In genomic region chr11:3648305-3648963, GRCm38 (mm10) we compare ENCODE assay signal across 7 mouse cellular contexts. TPM values are rescaled to one million over a fixed set of nuclear protein-coding genes. Genes with fewer than 3 reads are reported as not detected.
DNase-seq lines count a peak whose midpoint lies in the region; ATAC-seq and TF ChIP-seq lines count a peak whose summit lies in the region.

No protein-coding gene starts in this region.

- peak; percentile 64 for DNase-seq in lung, adult 2 months
- DNase-seq in lung, postnatal 4 days, result no peak
- DNase-seq in ZHBTc4 (ENCODE audit: low read depth, low spot score), result peak; percentile 46
- DNase-seq in embryonic facial prominence, embryonic 14.5 days (ENCODE audit: low spot score), result peak; percentile 2
- peak; percentile 32 for DNase-seq in liver, embryonic 13.5 days
- peak; percentile 6 for DNase-seq in skeletal muscle tissue, adult 2 months (ENCODE audit: low read depth, low spot score)

- TF ChIP-seq CTCF in lung, adult 2 months (IDR thresholded peaks at IDR 0.05; ENCODE audit: insufficient read depth, low read length), result no peak

- H3K36me3 ChIP-seq in embryonic facial prominence, embryonic 14.5 days (ENCODE audit: control insufficient read depth, insufficient read depth, low read length), result peaks cover 62% of the 10 kb centered on the region
- H3K36me3 ChIP-seq in hindbrain, embryonic 15.5 days, result peaks cover 36% of the 10 kb centered on the region
- H3K36me3 ChIP-seq in liver, embryonic 13.5 days, result peaks cover 33% of the 10 kb centered on the region

- peak overlapping the region; percentile 84 for H3K4me2 ChIP-seq in embryonic facial prominence, embryonic 14.5 days (ENCODE audit: low read depth, low read length)
- peak overlapping the region; percentile 78 for H3K4me2 ChIP-seq in hindbrain, embryonic 15.5 days
- peak overlapping the region; percentile 88 for H3K4me2 ChIP-seq in liver, embryonic 13.5 days

- peak overlapping the region; percentile 99 for H3K9ac ChIP-seq in embryonic facial prominence, embryonic 14.5 days (ENCODE audit: low read depth, low read length)
- peak overlapping the region; percentile 98 for H3K9ac ChIP-seq in hindbrain, embryonic 15.5 days
- peak overlapping the region; percentile 99 for H3K9ac ChIP-seq in liver, embryonic 13.5 days

- peaks cover 8% of the 10 kb centered on the region for H3K4me1 ChIP-seq in lung, adult 2 months (ENCODE audit: control insufficient read depth, insufficient read depth, low read length)
- peaks cover 7% of the 10 kb centered on the region for H3K4me1 ChIP-seq in embryonic facial prominence, embryonic 14.5 days (ENCODE audit: control insufficient read depth, insufficient read depth, low read length)
- H3K4me1 ChIP-seq in hindbrain, embryonic 15.5 days (replicated peaks), result peaks cover 31% of the 10 kb centered on the region
- H3K4me1 ChIP-seq in liver, embryonic 13.5 days (replicated peaks), result peaks cover 34% of the 10 kb centered on the region

- H3K9me3 ChIP-seq in embryonic facial prominence, embryonic 14.5 days (ENCODE audit: control insufficient read depth, low read length), result peaks cover 46% of the 10 kb centered on the region
- peaks cover 12% of the 10 kb centered on the region for H3K9me3 ChIP-seq in hindbrain, embryonic 15.5 days
- no peaks in the 10 kb centered on the region for H3K9me3 ChIP-seq in liver, embryonic 13.5 days (replicated peaks)

- ATAC-seq in embryonic facial prominence, embryonic 14.5 days (ENCODE audit: low read depth), result peak; percentile 4; the same call in 1 of the 2 replicates
- ATAC-seq in hindbrain, embryonic 15.5 days (ENCODE audit: low FRiP score, low read depth), result peak; percentile 23
- peak; percentile 54 for ATAC-seq in liver, embryonic 13.5 days (ENCODE audit: low read depth)

- TF ChIP-seq POLR2A in lung, adult 2 months (IDR thresholded peaks at IDR 0.05; ENCODE audit: borderline replicate concordance, extremely low read depth, low read depth, low read length), result no peak

- peak overlapping the region; percentile 88 for H3K4me3 ChIP-seq in lung, adult 2 months (replicated peaks; ENCODE audit: extremely low read depth, low read depth, low read length)
- peak overlapping the region; percentile 100 for H3K4me3 ChIP-seq in embryonic facial prominence, embryonic 14.5 days (ENCODE audit: low read depth, low read length)
- peak overlapping the region; percentile 94 for H3K4me3 ChIP-seq in hindbrain, embryonic 15.5 days
- H3K4me3 ChIP-seq in liver, embryonic 13.5 days (replicated peaks), result peak overlapping the region; percentile 96

- H3K27me3 ChIP-seq in embryonic facial prominence, embryonic 14.5 days (replicated peaks; ENCODE audit: control insufficient read depth, insufficient read depth, low read length), result no peaks in the 10 kb centered on the region
- no peaks in the 10 kb centered on the region for H3K27me3 ChIP-seq in hindbrain, embryonic 15.5 days
- H3K27me3 ChIP-seq in liver, embryonic 13.5 days, result no peaks in the 10 kb centered on the region

- H3K27ac ChIP-seq in embryonic facial prominence, embryonic 14.5 days (replicated peaks; ENCODE audit: low read depth, low read length), result peak overlapping the region; percentile 95
- peak overlapping the region; percentile 94 for H3K27ac ChIP-seq in hindbrain, embryonic 15.5 days (replicated peaks)
- peak overlapping the region; percentile 88 for H3K27ac ChIP-seq in liver, embryonic 13.5 days

- WGBS in lung, adult 2 months, result under 1% methylated on average over 56 of the region's 62 CpGs
- under 1% methylated on average over 38 of the region's 62 CpGs for WGBS in embryonic facial prominence, embryonic 14.5 days
- 1% methylated on average over 55 of the region's 62 CpGs for WGBS in hindbrain, embryonic 15.5 days
- under 1% methylated on average over 51 of the region's 62 CpGs for WGBS in liver, embryonic 13.5 days (ENCODE audit: insufficient replicate concordance)

RNA-seq across cellular contexts. Expression of gene Morc2a, which starts 0.6 kb away (rescaled TPM):
- 7.9 and 11.1 TPM in 2 replicates for polyA plus RNA-seq in lung, adult 2 months (2012; rRNA removed)
- 20.9 and 24.5 TPM in 2 replicates for polyA plus RNA-seq in embryonic facial prominence, embryonic 14.5 days (2014; fragmentation: Nextera tagmentation; extraction: Ambion mirVana)
- polyA plus RNA-seq in hindbrain, embryonic 15.5 days (2015; fragmentation: Nextera tagmentation; extraction: Ambion mirVana), result 32.1 and 33.5 TPM in 2 replicates
- 6.9 and 8.6 TPM in 2 replicates for polyA plus RNA-seq in liver, embryonic 13.5 days (2015; fragmentation: Nextera tagmentation; extraction: Ambion mirVana)

Comparison
In these comparisons a context has a peak if more than half of its experiments do, and no peak if none do; other contexts are left out.
1. DNase-seq: peak in lung, adult 2 months (single experiment), ZHBTc4 (single experiment), embryonic facial prominence, embryonic 14.5 days (single experiment), liver, embryonic 13.5 days (single experiment) and skeletal muscle tissue, adult 2 months (single experiment); none in lung, postnatal 4 days (0 of 2).
2. ATAC-seq: peak in every context shown above with its lines; median percentile 54 in liver, embryonic 13.5 days; 23 in hindbrain, embryonic 15.5 days; 4 in embryonic facial prominence, embryonic 14.5 days.
3. Peak in every context shown above with its lines, with median percentiles within 50 percentile points of each other: H3K4me3 ChIP-seq, H3K27ac ChIP-seq, H3K4me2 ChIP-seq and H3K9ac ChIP-seq.